Mouse (Mus musculus) neural tube, embryonic 12.5 days (tissue): ENCODE measurements around the gene Vangl1. TPM values are rescaled to one million over a fixed set of nuclear protein-coding genes. Genes with fewer than 3 reads are reported as not detected.

Experiments used
- ATAC-seq: fragments of 200-750 bp; cut with Nextera tagmentation; 2 replicates; pipeline ENCODE4 v1.8.0; 2017; ENCODE audit warnings: low read depth, mild to moderate bottlenecking, moderate TSS enrichment, moderate library complexity; ENCODE audit not compliant: low FRiP score
- H3K27ac ChIP-seq: fragments of 300-500 bp; sonication (generic); 2 replicates; pipeline ENCODE4 v1.5.1; 2016
- H3K27me3 ChIP-seq: fragments of 300-500 bp; sonication (generic); replicated peaks from 2 replicates; pipeline ENCODE4 v1.6.1; 2016; ENCODE audit warnings: mild to moderate bottlenecking
- H3K36me3 ChIP-seq: fragments of 300-500 bp; sonication (generic); 2 replicates; pipeline ENCODE4 v1.6.1; 2016; ENCODE audit warnings: mild to moderate bottlenecking
- H3K4me1 ChIP-seq: fragments of 300-500 bp; sonication (generic); 2 replicates; pipeline ENCODE4 v1.6.1; 2016
- H3K4me2 ChIP-seq: fragments of 300-500 bp; sonication (generic); replicated peaks from 2 replicates; pipeline ENCODE4 v1.6.1; 2016; ENCODE audit warnings: mild to moderate bottlenecking
- H3K4me3 ChIP-seq: fragments of 300-500 bp; sonication (generic); 2 replicates; pipeline ENCODE4 v1.5.1; 2016
- H3K9ac ChIP-seq: fragments of 300-500 bp; sonication (generic); 2 replicates; pipeline ENCODE4 v1.6.1; 2016; ENCODE audit warnings: mild to moderate bottlenecking
- H3K9me3 ChIP-seq: fragments of 300-500 bp; sonication (generic); 2 replicates; pipeline ENCODE4 v1.6.1; 2016; ENCODE audit warnings: mild to moderate bottlenecking
- WGBS: fragments of 180-500 bp; shearing (Covaris S2); methylation state at CpG from one replicate; pipeline ENCODE4 v1.1.7; 2016; 5-methylcytosine and 5-hydroxymethylcytosine counted together
- polyA plus RNA-seq: library from polyadenylated mRNA; unstranded; fragments of >200 nt; fragmentation: Nextera tagmentation; extraction: Ambion mirVana; gene quantifications from 2 replicates; pipeline ENCODE4 v1.2.1, GENCODE M21; 2016

The Vangl1 gene
- 12.3 and 14.9 TPM in 2 replicates for polyA plus RNA-seq

GRCm38 (mm10) chr3:102203781-102204721 is at the start of gene Vangl1:
Vangl1 (minus strand) TSS chr3:102204693.
- peak within 1 kb of the TSS; percentile 69 for H3K9ac ChIP-seq
- peak; percentile 85 for ATAC-seq
- peaks cover 25% of the 10 kb centered on the region for H3K27me3 ChIP-seq
- H3K9me3 ChIP-seq: no peaks in the 10 kb centered on the region
- H3K4me1 ChIP-seq: peaks cover 32% of the 10 kb centered on the region
- H3K4me3 ChIP-seq: peak within 1 kb of the TSS; percentile 61
- no peaks in the 10 kb centered on the region for H3K36me3 ChIP-seq
- 0 out of 2 replicates have a peak within 1 kb of the TSS, but pooled peaks have one; percentile 37 for H3K27ac ChIP-seq
- peak within 1 kb of the TSS; percentile 94 for H3K4me2 ChIP-seq
- WGBS: under 1% methylated on average over 88 of the region's 95 CpGs

- Histone ChIP-seq H3K4me1 (no peaks in the 10 kb centered on the region), H3K9ac (no peak overlapping the region), H3K27me3 (no peaks in the 10 kb centered on the region), H3K27ac (no peak overlapping the region), H3K4me3 (no peak overlapping the region), H3K36me3 (no peaks in the 10 kb centered on the region), H3K9me3 (0 out of 2 replicates have a peak, but pooled peaks cover 5% of the 10 kb centered on the region), H3K4me2 (no peak overlapping the region)
- no peak for ATAC-seq
- WGBS: 69% methylated on average over 4 of the region's 4 CpGs
These were observed 49.1 kb upstream of the Vangl1 start for GRCm38 (mm10) chr3:102253554-102253953.

GRCm38 (mm10) chr3:102252927-102253326 is 48.4 kb upstream of the Vangl1 start:
- no peak for ATAC-seq
- Histone ChIP-seq H3K27me3 (no peaks in the 10 kb centered on the region), H3K4me1 (no peaks in the 10 kb centered on the region), H3K36me3 (no peaks in the 10 kb centered on the region), H3K4me2 (no peak overlapping the region), H3K27ac (no peak overlapping the region), H3K4me3 (no peak overlapping the region), H3K9ac (no peak overlapping the region), H3K9me3 (0 out of 2 replicates have a peak, but pooled peaks cover 5% of the 10 kb centered on the region)
- WGBS: 88% methylated on average over 3 of the region's 3 CpGs

- no peak for ATAC-seq
- Histone ChIP-seq H3K4me2 (no peak overlapping the region), H3K4me1 (no peaks in the 10 kb centered on the region), H3K27me3 (no peaks in the 10 kb centered on the region), H3K9me3 (no peaks in the 10 kb centered on the region), H3K4me3 (no peak overlapping the region), H3K9ac (no peak overlapping the region), H3K27ac (no peak overlapping the region), H3K36me3 (no peaks in the 10 kb centered on the region)
- WGBS: 94% methylated on average over 3 of the region's 3 CpGs
These were observed 46.4 kb upstream of the Vangl1 start for GRCm38 (mm10) chr3:102250873-102251272.

GRCm38 (mm10) chr3:102249401-102249991 is 45.0 kb upstream of the Vangl1 start:
- no peaks in the 10 kb centered on the region for H3K36me3 ChIP-seq
- H3K4me3 ChIP-seq: no peak overlapping the region
- no peak overlapping the region for H3K9ac ChIP-seq
- no peak overlapping the region for H3K27ac ChIP-seq
- no peaks in the 10 kb centered on the region for H3K4me1 ChIP-seq
- no peak overlapping the region for H3K4me2 ChIP-seq
- 60% methylated on average over 9 of the region's 9 CpGs for WGBS
- H3K27me3 ChIP-seq: no peaks in the 10 kb centered on the region
- H3K9me3 ChIP-seq: no peaks in the 10 kb centered on the region
- peak; percentile 29; the same call in 1 of the 2 replicates for ATAC-seq

- Histone ChIP-seq H3K27ac (no peak overlapping the region), H3K9ac (no peak overlapping the region), H3K4me1 (no peaks in the 10 kb centered on the region), H3K4me3 (no peak overlapping the region), H3K9me3 (no peaks in the 10 kb centered on the region), H3K27me3 (no peaks in the 10 kb centered on the region), H3K4me2 (no peak overlapping the region), H3K36me3 (no peaks in the 10 kb centered on the region)
- 84% methylated on average over 3 of the region's 3 CpGs for WGBS
- no peak for ATAC-seq
These were observed 40.1 kb upstream of the Vangl1 start for GRCm38 (mm10) chr3:102244601-102245000.

- H3K9ac ChIP-seq: no peak overlapping the region
- no peak for ATAC-seq
- no peak overlapping the region for H3K27ac ChIP-seq
- WGBS: 55% methylated on average over 5 of the region's 5 CpGs
- H3K9me3 ChIP-seq: no peaks in the 10 kb centered on the region
- no peaks in the 10 kb centered on the region for H3K4me1 ChIP-seq
- no peak overlapping the region for H3K4me3 ChIP-seq
- no peak overlapping the region for H3K4me2 ChIP-seq
- no peaks in the 10 kb centered on the region for H3K27me3 ChIP-seq
- H3K36me3 ChIP-seq: no peaks in the 10 kb centered on the region
These were observed 38.4 kb upstream of the Vangl1 start for GRCm38 (mm10) chr3:102242854-102243253.

GRCm38 (mm10) chr3:102231418-102232134 is 27.1 kb upstream of the Vangl1 start:
- H3K4me2 ChIP-seq: no peak overlapping the region
- no peak overlapping the region for H3K9ac ChIP-seq
- H3K9me3 ChIP-seq: peaks cover 4% of the 10 kb centered on the region; the same call in 1 of the 2 replicates
- H3K27ac ChIP-seq: no peak overlapping the region
- 91% methylated on average over 9 of the region's 9 CpGs for WGBS
- H3K27me3 ChIP-seq: no peaks in the 10 kb centered on the region
- H3K4me1 ChIP-seq: no peaks in the 10 kb centered on the region
- H3K36me3 ChIP-seq: no peaks in the 10 kb centered on the region
- ATAC-seq: no peak
- H3K4me3 ChIP-seq: no peak overlapping the region

GRCm38 (mm10) chr3:102222756-102223155 is 18.3 kb upstream of the Vangl1 start:
- Histone ChIP-seq H3K4me1 (no peaks in the 10 kb centered on the region), H3K27me3 (no peaks in the 10 kb centered on the region), H3K4me3 (no peak overlapping the region), H3K9me3 (peaks cover 2% of the 10 kb centered on the region; the same call in 1 of the 2 replicates), H3K36me3 (no peaks in the 10 kb centered on the region), H3K4me2 (no peak overlapping the region), H3K27ac (no peak overlapping the region), H3K9ac (no peak overlapping the region)
- 89% methylated on average over 8 of the region's 8 CpGs for WGBS
- no peak for ATAC-seq

GRCm38 (mm10) chr3:102218301-102218700 is 13.8 kb upstream of the Vangl1 start:
- 83% methylated on average over 2 of the region's 2 CpGs for WGBS
- Histone ChIP-seq H3K27ac (no peak overlapping the region), H3K9ac (no peak overlapping the region), H3K4me1 (no peaks in the 10 kb centered on the region), H3K4me3 (no peak overlapping the region), H3K9me3 (no peaks in the 10 kb centered on the region), H3K36me3 (no peaks in the 10 kb centered on the region), H3K27me3 (no peaks in the 10 kb centered on the region), H3K4me2 (no peak overlapping the region)
- no peak for ATAC-seq

- 90% methylated on average over 4 of the region's 4 CpGs for WGBS
- H3K36me3 ChIP-seq: no peaks in the 10 kb centered on the region
- no peak overlapping the region for H3K9ac ChIP-seq
- no peak for ATAC-seq
- H3K9me3 ChIP-seq: no peaks in the 10 kb centered on the region
- no peaks in the 10 kb centered on the region for H3K27me3 ChIP-seq
- no peak overlapping the region for H3K4me3 ChIP-seq
- H3K4me1 ChIP-seq: no peaks in the 10 kb centered on the region
- H3K27ac ChIP-seq: no peak overlapping the region
- no peak overlapping the region for H3K4me2 ChIP-seq
These were observed 10.2 kb upstream of the Vangl1 start for GRCm38 (mm10) chr3:102214736-102215135.

GRCm38 (mm10) chr3:102214299-102214698 is 9.8 kb upstream of the Vangl1 start:
- H3K4me2 ChIP-seq: no peak overlapping the region
- no peaks in the 10 kb centered on the region for H3K36me3 ChIP-seq
- WGBS: 68% methylated on average over 4 of the region's 4 CpGs
- H3K27me3 ChIP-seq: no peaks in the 10 kb centered on the region
- H3K4me3 ChIP-seq: no peak overlapping the region
- H3K9me3 ChIP-seq: no peaks in the 10 kb centered on the region
- no peak for ATAC-seq
- no peak overlapping the region for H3K27ac ChIP-seq
- no peak overlapping the region for H3K9ac ChIP-seq
- H3K4me1 ChIP-seq: no peaks in the 10 kb centered on the region
